Mouse (Mus musculus): ENCODE data around the gene Adam12. TPM values are rescaled to one million over a fixed set of nuclear protein-coding genes. Genes with fewer than 3 reads are reported as not detected.

Gene Adam12
- total and polyA plus RNA-seq, 3 experiments, result 0.57 to 0.80 (median 0.66) TPM

- H3K79me2 ChIP-seq (replicated peaks; ENCODE audit: control insufficient read depth, insufficient read depth, low read length), result no peaks in the 10 kb centered on the region
- H3K4me1 ChIP-seq (ENCODE audit: control insufficient read depth, insufficient read depth, low read length), result no peaks in the 10 kb centered on the region
- H3K27me3 ChIP-seq (ENCODE audit: control insufficient read depth, insufficient read depth, low read length), result no peaks in the 10 kb centered on the region
- H3K36me3 ChIP-seq (ENCODE audit: control insufficient read depth, insufficient read depth, low read length), result no peaks in the 10 kb centered on the region
- intact Hi-C loops (cut with DNase I), result no loop called here
- no peak overlapping the region for H3K4me3 ChIP-seq
- WGBS, result 75% methylated on average over 4 of the region's 4 CpGs
- no peak overlapping the region for H3K27ac ChIP-seq
- no peak overlapping the region for H3K9ac ChIP-seq (ENCODE audit: low read depth, low read length)
- no peak for TF ChIP-seq EP300 (IDR thresholded peaks at IDR 0.05; ENCODE audit: insufficient read depth, low read depth, low read length)
- no peak for DNase-seq
Observed at GRCm38 (mm10) chr7:133946113-133946512, 285.8 kb downstream of the Adam12 start.

GRCm38 (mm10) chr7:133940405-133940804 is 291.5 kb downstream of the Adam12 start:
- Histone ChIP-seq H3K27ac (no peak overlapping the region), H3K9ac (ENCODE audit: low read depth, low read length) (no peak overlapping the region), H3K27me3 (ENCODE audit: control insufficient read depth, insufficient read depth, low read length) (no peaks in the 10 kb centered on the region), H3K36me3 (ENCODE audit: control insufficient read depth, insufficient read depth, low read length) (no peaks in the 10 kb centered on the region), H3K4me1 (ENCODE audit: control insufficient read depth, insufficient read depth, low read length) (no peaks in the 10 kb centered on the region), H3K4me3 (no peak overlapping the region), H3K79me2 (replicated peaks; ENCODE audit: control insufficient read depth, insufficient read depth, low read length) (no peaks in the 10 kb centered on the region)
- TF ChIP-seq CTCF (IDR thresholded peaks at IDR 0.05) (no peak), POLR2A (IDR thresholded peaks at IDR 0.05; ENCODE audit: insufficient read depth, low read depth, low read length) (no peak), EP300 (IDR thresholded peaks at IDR 0.05; ENCODE audit: insufficient read depth, low read depth, low read length) (no peak)
- intact Hi-C loops (cut with DNase I), result no loop called here
- DNase-seq, result no peak
- 58% methylated on average over 4 of the region's 4 CpGs for WGBS

GRCm38 (mm10) chr7:133937473-133937872 is 294.5 kb downstream of the Adam12 start:
- 81% methylated on average over 3 of the region's 3 CpGs for WGBS
- Histone ChIP-seq H3K27ac (no peak overlapping the region), H3K36me3 (ENCODE audit: control insufficient read depth, insufficient read depth, low read length) (no peaks in the 10 kb centered on the region), H3K4me1 (ENCODE audit: control insufficient read depth, insufficient read depth, low read length) (no peaks in the 10 kb centered on the region), H3K27me3 (ENCODE audit: control insufficient read depth, insufficient read depth, low read length) (no peaks in the 10 kb centered on the region), H3K79me2 (replicated peaks; ENCODE audit: control insufficient read depth, insufficient read depth, low read length) (no peaks in the 10 kb centered on the region), H3K4me3 (no peak overlapping the region), H3K9ac (ENCODE audit: low read depth, low read length) (no peak overlapping the region)
- no peak for TF ChIP-seq CTCF (IDR thresholded peaks at IDR 0.05)
- no peak for TF ChIP-seq EP300 (IDR thresholded peaks at IDR 0.05; ENCODE audit: insufficient read depth, low read depth, low read length)
- TF ChIP-seq POLR2A (IDR thresholded peaks at IDR 0.05; ENCODE audit: insufficient read depth, low read depth, low read length), result no peak
- DNase-seq, result no peak
- intact Hi-C loops (cut with DNase I), result no loop called here

- intact Hi-C loops (cut with DNase I), result no loop called here
- TF ChIP-seq CTCF (IDR thresholded peaks at IDR 0.05) (no peak), POLR2A (IDR thresholded peaks at IDR 0.05; ENCODE audit: insufficient read depth, low read depth, low read length) (no peak), EP300 (IDR thresholded peaks at IDR 0.05; ENCODE audit: insufficient read depth, low read depth, low read length) (no peak)
- Histone ChIP-seq H3K27ac (no peak overlapping the region), H3K9ac (ENCODE audit: low read depth, low read length) (no peak overlapping the region), H3K4me1 (ENCODE audit: control insufficient read depth, insufficient read depth, low read length) (no peaks in the 10 kb centered on the region), H3K79me2 (replicated peaks; ENCODE audit: control insufficient read depth, insufficient read depth, low read length) (no peaks in the 10 kb centered on the region), H3K27me3 (ENCODE audit: control insufficient read depth, insufficient read depth, low read length) (no peaks in the 10 kb centered on the region), H3K36me3 (ENCODE audit: control insufficient read depth, insufficient read depth, low read length) (no peaks in the 10 kb centered on the region), H3K4me3 (no peak overlapping the region)
- WGBS, result 75% methylated on average over 4 of the region's 4 CpGs
- DNase-seq, result no peak
Observed at GRCm38 (mm10) chr7:133936377-133936776, 295.6 kb downstream of the Adam12 start.

- TF ChIP-seq POLR2A (IDR thresholded peaks at IDR 0.05; ENCODE audit: insufficient read depth, low read depth, low read length) (no peak), EP300 (IDR thresholded peaks at IDR 0.05; ENCODE audit: insufficient read depth, low read depth, low read length) (no peak), CTCF (IDR thresholded peaks at IDR 0.05) (no peak)
- Histone ChIP-seq H3K79me2 (replicated peaks; ENCODE audit: control insufficient read depth, insufficient read depth, low read length) (no peaks in the 10 kb centered on the region), H3K4me3 (no peak overlapping the region), H3K27me3 (ENCODE audit: control insufficient read depth, insufficient read depth, low read length) (no peaks in the 10 kb centered on the region), H3K4me1 (ENCODE audit: control insufficient read depth, insufficient read depth, low read length) (no peaks in the 10 kb centered on the region), H3K36me3 (ENCODE audit: control insufficient read depth, insufficient read depth, low read length) (no peaks in the 10 kb centered on the region), H3K9ac (ENCODE audit: low read depth, low read length) (no peak overlapping the region), H3K27ac (no peak overlapping the region)
- DNase-seq, result no peak
- intact Hi-C loops (cut with DNase I), result no loop called here
- 59% methylated on average over 6 of the region's 6 CpGs for WGBS
Observed at GRCm38 (mm10) chr7:133933378-133933777, 298.6 kb downstream of the Adam12 start.

- no peaks in the 10 kb centered on the region for H3K79me2 ChIP-seq (replicated peaks; ENCODE audit: control insufficient read depth, insufficient read depth, low read length)
- TF ChIP-seq POLR2A (IDR thresholded peaks at IDR 0.05; ENCODE audit: insufficient read depth, low read depth, low read length), result no peak
- no peak for TF ChIP-seq EP300 (IDR thresholded peaks at IDR 0.05; ENCODE audit: insufficient read depth, low read depth, low read length)
- no peak for TF ChIP-seq CTCF (IDR thresholded peaks at IDR 0.05)
- intact Hi-C loops (cut with DNase I), result no loop called here
- H3K9ac ChIP-seq (ENCODE audit: low read depth, low read length), result no peak overlapping the region
- no peaks in the 10 kb centered on the region for H3K4me1 ChIP-seq (ENCODE audit: control insufficient read depth, insufficient read depth, low read length)
- no peaks in the 10 kb centered on the region for H3K36me3 ChIP-seq (ENCODE audit: control insufficient read depth, insufficient read depth, low read length)
- no peak overlapping the region for H3K27ac ChIP-seq
- no peak overlapping the region for H3K4me3 ChIP-seq
- DNase-seq, result no peak
- no peaks in the 10 kb centered on the region for H3K27me3 ChIP-seq (ENCODE audit: control insufficient read depth, insufficient read depth, low read length)
- 95% methylated on average over 11 of the region's 11 CpGs for WGBS
Observed at GRCm38 (mm10) chr7:133931481-133931880, 300.5 kb downstream of the Adam12 start.

All from heart, adult 2 months (tissue).